Mouse (Mus musculus) neural tube, embryonic 11.5 days (tissue): ENCODE results near the gene St3gal3. TPM values are rescaled to one million over a fixed set of nuclear protein-coding genes. Genes with fewer than 3 reads are reported as not detected.

Experiments
- ATAC-seq: fragments of 200-750 bp; cut with Nextera tagmentation; 2 replicates; pipeline ENCODE4 v1.8.0; 2017; ENCODE audit warnings: moderate number of reproducible peaks, mild to moderate bottlenecking, moderate TSS enrichment, moderate library complexity; ENCODE audit not compliant: insufficient read depth, low FRiP score, low TSS enrichment
- DNase-seq: peaks from one replicate; pipeline ENCODE4 v3.0.0-alpha.2; 2015; ENCODE audit warnings: low spot score
- H3K27ac ChIP-seq: fragments of 300-500 bp; sonication (generic); 2 replicates; pipeline ENCODE4 v1.5.1; 2014; ENCODE audit warnings: low read depth, mild to moderate bottlenecking, low read length
- H3K27me3 ChIP-seq: fragments of 300-500 bp; sonication (generic); 2 replicates; pipeline ENCODE4 v1.6.1; 2014; ENCODE audit warnings: mild to moderate bottlenecking, low read length, mixed read lengths; ENCODE audit not compliant: control insufficient read depth, insufficient read depth
- H3K36me3 ChIP-seq: fragments of 300-500 bp; sonication (generic); 2 replicates; pipeline ENCODE4 v1.6.1; 2014; ENCODE audit warnings: mild to moderate bottlenecking, low read length, moderate library complexity, mixed read lengths; ENCODE audit not compliant: control insufficient read depth, insufficient read depth
- H3K4me1 ChIP-seq: fragments of 300-500 bp; sonication (generic); 2 replicates; pipeline ENCODE4 v1.6.1; 2014; ENCODE audit warnings: low read length, mixed read lengths; ENCODE audit not compliant: control insufficient read depth, insufficient read depth
- H3K4me2 ChIP-seq: fragments of 300-500 bp; sonication (generic); 2 replicates; pipeline ENCODE4 v1.6.1; 2014; ENCODE audit warnings: low read depth, mild to moderate bottlenecking, moderate library complexity
- H3K4me3 ChIP-seq: fragments of 300-500 bp; sonication (generic); 2 replicates; pipeline ENCODE4 v1.5.1; 2014; ENCODE audit warnings: low read depth, low read length
- H3K9ac ChIP-seq: fragments of 300-500 bp; sonication (generic); 2 replicates; pipeline ENCODE4 v1.6.1; 2014; ENCODE audit warnings: mild to moderate bottlenecking, low read length
- H3K9me3 ChIP-seq: fragments of 300-500 bp; sonication (generic); 2 replicates; pipeline ENCODE4 v1.6.1; 2016; ENCODE audit warnings: low read length; ENCODE audit not compliant: control insufficient read depth
- WGBS: fragments of 180-500 bp; shearing (Covaris S2); extraction: QIAGEN DNeasy Blood & Tissue Kit; methylation state at CpG from one replicate; pipeline ENCODE4 v1.1.7; 2014; 5-methylcytosine and 5-hydroxymethylcytosine counted together
- polyA plus RNA-seq: library from polyadenylated mRNA; unstranded; fragments of >200 nt; fragmentation: Nextera tagmentation; extraction: Ambion mirVana; gene quantifications from 2 replicates; pipeline ENCODE4 v1.2.1, GENCODE M21; 2014

Gene St3gal3
- polyA plus RNA-seq, 1 experiment from 2014 or later = 5.2 TPM

DNA sequence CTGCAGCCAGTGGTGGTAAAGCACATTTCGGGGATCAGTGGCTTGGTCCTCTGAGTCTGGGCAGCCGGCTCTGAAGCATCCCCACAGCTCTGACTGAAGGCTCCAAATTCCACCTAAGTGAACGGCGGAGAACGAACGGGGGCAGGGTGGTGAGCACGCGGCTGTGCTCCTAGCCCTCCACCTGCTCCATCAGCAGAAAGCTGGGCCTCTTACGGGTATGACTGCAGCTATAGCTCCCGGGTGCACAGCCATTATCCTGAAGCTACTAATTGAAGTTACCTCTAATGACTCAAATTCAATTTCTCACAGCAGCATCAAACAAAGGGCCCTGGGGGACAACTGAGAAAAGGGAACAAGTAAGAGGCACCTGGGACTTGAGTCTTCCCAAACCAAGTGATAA, 12.4 kb upstream of the St3gal3 start:
- no peak overlapping the region for H3K9ac ChIP-seq
- H3K4me1 ChIP-seq = no peaks in the 10 kb centered on the region
- ATAC-seq (no peak), DNase-seq (no peak)
- H3K27ac ChIP-seq = no peak overlapping the region
- no peak overlapping the region for H3K4me2 ChIP-seq
- peaks cover 50% of the 10 kb centered on the region for H3K36me3 ChIP-seq
- no peaks in the 10 kb centered on the region for H3K27me3 ChIP-seq
- 90% methylated on average over 10 of the region's 10 CpGs for WGBS
- no peaks in the 10 kb centered on the region for H3K9me3 ChIP-seq
- no peak overlapping the region for H3K4me3 ChIP-seq

DNA sequence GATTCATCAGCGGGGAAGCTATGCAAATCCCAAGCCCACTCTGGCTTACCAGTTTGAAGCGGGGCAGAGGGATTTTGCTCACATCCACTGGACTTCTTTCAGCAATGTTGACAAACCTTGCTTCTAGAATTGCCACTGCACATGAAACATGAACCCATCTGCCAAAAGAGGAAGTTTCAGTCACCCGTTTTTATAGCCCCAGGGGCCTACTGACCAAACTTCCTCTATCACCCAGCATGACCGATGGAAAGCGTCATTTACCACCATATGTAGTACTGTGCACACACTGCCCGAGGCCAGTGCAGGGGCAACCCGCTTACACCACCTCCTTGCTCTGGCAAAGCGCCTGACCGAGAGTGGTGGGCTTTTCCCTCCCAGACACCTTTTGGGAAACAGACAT, 9.6 kb upstream of the St3gal3 start:
- no peaks in the 10 kb centered on the region for H3K4me1 ChIP-seq
- no peaks in the 10 kb centered on the region for H3K27me3 ChIP-seq
- no peak overlapping the region for H3K4me2 ChIP-seq
- H3K4me3 ChIP-seq = no peak overlapping the region
- ATAC-seq (no peak), DNase-seq (no peak)
- no peaks in the 10 kb centered on the region for H3K9me3 ChIP-seq
- no peak overlapping the region for H3K9ac ChIP-seq
- WGBS = 87% methylated on average over 9 of the region's 9 CpGs
- peaks cover 55% of the 10 kb centered on the region for H3K36me3 ChIP-seq
- no peak overlapping the region for H3K27ac ChIP-seq

DNA sequence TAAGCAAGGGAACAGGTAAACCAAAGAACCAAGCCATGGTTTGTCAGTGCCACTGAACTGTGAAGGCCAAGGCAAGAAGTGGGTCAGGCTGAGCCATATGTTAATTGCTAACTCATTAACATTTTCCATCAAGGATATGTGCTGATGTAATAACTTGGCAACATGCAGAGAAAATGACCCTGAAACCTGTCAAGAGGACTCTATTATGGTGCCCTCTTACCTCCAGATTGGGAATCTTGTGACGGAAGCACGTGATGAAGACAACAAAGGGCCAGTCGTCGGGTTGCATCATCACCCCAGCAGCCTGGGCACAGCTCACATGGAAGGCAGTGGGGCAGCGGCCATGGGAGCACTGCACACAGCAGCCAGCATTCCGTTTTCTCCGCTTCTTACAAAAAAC, 9.0 kb upstream of the St3gal3 start:
- no peak overlapping the region for H3K9ac ChIP-seq
- no peak overlapping the region for H3K4me3 ChIP-seq
- no peaks in the 10 kb centered on the region for H3K9me3 ChIP-seq
- DNase-seq (no peak), ATAC-seq (no peak)
- H3K27ac ChIP-seq = no peak overlapping the region
- WGBS = 93% methylated on average over 7 of the region's 7 CpGs
- no peaks in the 10 kb centered on the region for H3K4me1 ChIP-seq
- no peaks in the 10 kb centered on the region for H3K27me3 ChIP-seq
- no peak overlapping the region for H3K4me2 ChIP-seq
- peaks cover 54% of the 10 kb centered on the region for H3K36me3 ChIP-seq

DNA sequence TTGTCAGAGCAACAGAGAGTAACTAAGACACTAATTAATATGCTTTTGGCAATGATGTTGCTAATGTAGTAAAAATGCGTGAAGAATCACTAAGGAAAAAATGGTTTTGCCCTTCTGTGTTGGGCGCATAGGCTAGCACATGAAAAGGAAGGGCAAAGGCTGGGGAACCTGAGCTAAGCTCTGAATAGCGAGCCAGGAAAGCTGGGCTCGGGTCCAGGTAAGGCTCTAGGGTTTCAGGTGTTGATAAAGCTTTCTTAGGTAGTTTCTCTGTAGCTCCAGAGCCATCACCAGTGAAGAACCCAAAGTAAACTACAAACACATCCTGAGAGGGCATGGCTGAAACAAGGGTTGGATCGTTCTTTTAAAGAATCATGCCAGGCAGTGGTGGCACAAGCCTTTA, 6.8 kb upstream of the St3gal3 start:
- Histone ChIP-seq H3K36me3 (peaks cover 48% of the 10 kb centered on the region), H3K27ac (no peak overlapping the region), H3K4me3 (no peak overlapping the region), H3K27me3 (no peaks in the 10 kb centered on the region), H3K9me3 (no peaks in the 10 kb centered on the region), H3K4me1 (no peaks in the 10 kb centered on the region), H3K4me2 (no peak overlapping the region), H3K9ac (no peak overlapping the region)
- ATAC-seq (no peak), DNase-seq (no peak)
- 91% methylated on average over 5 of the region's 5 CpGs for WGBS

DNA sequence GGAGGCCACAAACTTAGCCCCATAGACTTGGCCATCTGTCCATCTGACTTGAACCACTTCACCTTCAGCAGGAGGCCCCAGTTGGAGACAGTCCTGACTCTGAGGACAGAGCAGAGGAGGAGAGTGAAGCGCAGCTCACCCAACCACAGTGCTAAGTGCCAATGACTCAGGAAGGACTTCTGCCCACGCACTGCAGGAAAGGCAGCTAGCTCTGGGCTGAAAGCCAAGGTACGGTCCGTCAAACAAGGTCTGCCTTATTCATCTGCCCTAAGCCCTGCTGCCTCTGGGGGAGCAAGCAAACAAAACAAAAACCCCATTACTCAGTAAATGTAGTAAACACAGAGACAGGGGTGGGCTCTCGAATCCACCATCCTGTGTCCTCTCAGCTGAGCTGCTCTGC, 4.2 kb upstream of the St3gal3 start:
- peaks cover 34% of the 10 kb centered on the region for H3K36me3 ChIP-seq
- 0 out of 2 replicates have a peak, but pooled peaks cover 2% of the 10 kb centered on the region for H3K4me1 ChIP-seq
- 93% methylated on average over 5 of the region's 5 CpGs for WGBS
- no peak for ATAC-seq
- no peak overlapping the region for H3K4me2 ChIP-seq
- no peak overlapping the region for H3K27ac ChIP-seq
- H3K9ac ChIP-seq = no peak overlapping the region
- DNase-seq = no peak
- H3K9me3 ChIP-seq = no peaks in the 10 kb centered on the region
- H3K4me3 ChIP-seq = no peak overlapping the region
- no peaks in the 10 kb centered on the region for H3K27me3 ChIP-seq

DNA sequence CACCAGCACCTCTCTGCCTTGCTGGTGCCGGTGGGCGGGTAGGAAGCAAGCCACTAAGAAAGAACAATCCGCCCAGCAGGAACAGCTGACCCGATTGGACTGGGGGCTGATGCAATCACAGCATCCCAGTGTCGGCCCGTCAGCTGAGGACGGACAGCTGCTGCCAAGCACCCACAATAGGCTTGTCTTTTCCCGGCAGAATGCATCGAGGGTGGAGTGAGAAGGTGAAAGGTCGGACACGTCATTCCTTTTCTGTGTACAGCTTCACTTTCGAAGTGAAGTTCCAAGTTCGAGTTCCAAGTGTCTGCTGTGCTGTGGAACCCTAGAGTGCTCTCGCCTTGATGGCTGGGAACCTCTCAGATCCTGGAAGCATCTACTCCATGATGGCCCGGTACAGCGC, 3.1 kb upstream of the St3gal3 start:
- Histone ChIP-seq H3K9me3 (no peaks in the 10 kb centered on the region), H3K9ac (no peak overlapping the region), H3K27me3 (no peaks in the 10 kb centered on the region), H3K4me3 (no peak overlapping the region), H3K36me3 (peaks cover 24% of the 10 kb centered on the region), H3K4me1 (0 out of 2 replicates have a peak, but pooled peaks cover 2% of the 10 kb centered on the region), H3K4me2 (no peak overlapping the region), H3K27ac (no peak overlapping the region)
- DNase-seq (no peak), ATAC-seq (no peak)
- 91% methylated on average over 16 of the region's 16 CpGs for WGBS

DNA sequence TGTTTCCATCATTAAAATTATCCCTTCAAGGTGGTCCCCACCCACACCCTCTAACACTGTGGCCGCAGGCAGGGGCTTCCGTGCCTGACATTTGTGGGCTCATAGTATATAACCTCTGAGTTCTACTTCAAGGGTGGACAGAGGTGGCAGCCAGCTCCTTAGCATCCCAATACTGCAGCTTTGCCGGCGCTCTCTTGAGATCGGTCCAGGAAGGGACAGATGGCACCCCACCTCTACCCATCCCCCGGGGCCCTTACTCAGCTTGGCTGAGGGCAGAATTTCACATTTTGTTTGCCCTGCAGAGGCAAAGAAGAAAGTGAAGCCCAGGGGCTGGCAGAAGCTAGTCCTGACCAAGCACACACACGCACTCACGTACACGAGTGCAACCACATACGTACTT, 2.6 kb upstream of the St3gal3 start:
- Histone ChIP-seq H3K9me3 (no peaks in the 10 kb centered on the region), H3K4me1 (0 out of 2 replicates have a peak, but pooled peaks cover 2% of the 10 kb centered on the region), H3K36me3 (peaks cover 20% of the 10 kb centered on the region), H3K4me2 (no peak overlapping the region), H3K27me3 (no peaks in the 10 kb centered on the region), H3K27ac (no peak overlapping the region), H3K9ac (no peak overlapping the region), H3K4me3 (no peak overlapping the region)
- no peak for ATAC-seq
- DNase-seq = no peak
- 92% methylated on average over 10 of the region's 10 CpGs for WGBS

DNA sequence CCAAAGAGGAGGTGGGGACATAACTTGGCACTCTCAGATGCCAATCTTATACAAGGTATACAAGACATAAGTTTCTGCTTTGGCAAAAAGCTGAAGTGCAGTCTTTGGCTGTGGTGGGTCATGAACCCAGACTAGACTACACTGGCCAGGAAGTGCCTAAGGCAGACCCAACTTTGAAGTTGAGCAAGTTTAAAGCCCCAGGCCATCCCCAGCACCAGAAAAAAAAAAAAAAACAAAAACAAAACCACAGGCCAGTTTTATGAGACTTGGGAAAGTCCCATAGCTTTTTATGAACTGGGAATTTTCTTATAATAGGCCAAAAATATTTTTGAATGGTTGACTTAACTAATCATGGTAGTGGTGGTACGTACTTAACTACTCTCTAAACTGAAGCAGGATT, 700 bp upstream of the St3gal3 start:
- Histone ChIP-seq H3K4me3 (peak overlapping the region; percentile 81), H3K9me3 (no peaks in the 10 kb centered on the region), H3K4me2 (peak overlapping the region; percentile 78), H3K9ac (peak overlapping the region; percentile 57), H3K36me3 (peaks cover 12% of the 10 kb centered on the region), H3K27me3 (no peaks in the 10 kb centered on the region), H3K27ac (peak overlapping the region; percentile 36; the same call in 1 of the 2 replicates), H3K4me1 (0 out of 2 replicates have a peak, but pooled peaks cover 2% of the 10 kb centered on the region)
- no peak for DNase-seq
- no peak for ATAC-seq
- 88% methylated on average over 1 of the region's 1 CpGs for WGBS

DNA sequence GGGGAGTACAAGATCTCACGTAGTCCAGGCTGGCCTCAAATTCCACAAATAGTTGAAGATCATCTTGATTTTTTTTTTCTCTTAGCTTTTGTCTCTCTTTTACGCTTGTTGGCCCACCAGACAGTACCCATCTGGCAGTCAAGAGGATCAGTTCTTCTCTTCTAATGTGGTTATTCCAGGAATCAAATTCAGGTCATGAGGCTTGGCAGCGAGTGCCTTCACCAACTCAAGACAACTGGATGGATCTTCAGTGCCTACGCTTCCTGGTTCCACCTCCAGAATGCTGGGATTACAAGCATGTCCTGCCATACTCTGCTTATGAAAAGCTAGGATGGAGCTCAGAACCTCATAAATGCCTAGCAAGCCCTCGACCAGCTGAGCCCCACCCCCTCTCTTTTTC, 3.4 kb downstream of the St3gal3 start:
- H3K27ac ChIP-seq = no peak overlapping the region
- no peak overlapping the region for H3K9ac ChIP-seq
- DNase-seq (no peak), ATAC-seq (no peak)
- H3K4me2 ChIP-seq = no peak overlapping the region
- H3K4me1 ChIP-seq = 0 out of 2 replicates have a peak, but pooled peaks cover 2% of the 10 kb centered on the region
- H3K4me3 ChIP-seq = no peak overlapping the region
- H3K9me3 ChIP-seq = no peaks in the 10 kb centered on the region
- H3K27me3 ChIP-seq = no peaks in the 10 kb centered on the region
- WGBS = 92% methylated on average over 5 of the region's 5 CpGs
- H3K36me3 ChIP-seq = no peaks in the 10 kb centered on the region
